Mouse (Mus musculus) heart, adult 18-20 months (tissue): Measurements from ENCODE around the gene Rhox11. TPM values are rescaled to one million over a fixed set of nuclear protein-coding genes. Genes with fewer than 3 reads are reported as not detected.
"Not testable (repeated sequence)": the region's sequence is repeated elsewhere in the genome, so short reads cannot be mapped to it uniquely, and the experiment has no call there.

Experiments
- DNase-seq, 2 experiments: peaks; one replicate each; pipeline ENCODE4 v3.0.0; 2021 to 2022; ENCODE audit warnings: mixed read lengths in 1 of 2
- long read RNA-seq, 2 experiments: library from polyadenylated mRNA; stranded (forward); transcript quantifications; one replicate each; pipeline ENCODE4 v2.0.0; 2021
- total RNA-seq, 2 experiments: library from RNA; stranded (reverse); gene quantifications; 2 replicates each; pipeline ENCODE4 v1.2.3; 2021

The Rhox11 gene
- not detected for total RNA-seq
- long read RNA-seq, experiment 1, result 0 reads
- long read RNA-seq, experiment 2, result 0 reads

DNA sequence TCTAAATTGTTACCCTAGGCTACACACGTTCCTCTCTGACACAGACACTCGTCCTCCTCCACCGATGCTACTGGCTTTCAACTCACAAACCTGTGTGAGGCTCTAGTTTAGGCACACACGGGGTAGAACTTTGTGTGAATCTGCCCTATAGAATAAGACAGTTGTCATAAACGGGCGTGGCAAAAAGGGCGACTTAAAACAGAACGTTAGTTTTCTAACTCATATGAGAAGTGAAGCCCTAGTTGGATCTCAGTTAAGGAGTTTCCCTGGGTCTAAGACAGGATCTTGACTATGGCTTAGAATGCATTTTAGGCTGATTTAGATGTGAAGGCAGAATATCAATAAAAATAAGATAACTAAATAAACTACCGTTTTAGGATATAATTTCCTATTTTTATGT is at the start of gene Rhox11:
TSS of gene Rhox11 (minus strand) at position 101 of the 400 bp plus-strand sequence.
- no peak for DNase-seq

DNA sequence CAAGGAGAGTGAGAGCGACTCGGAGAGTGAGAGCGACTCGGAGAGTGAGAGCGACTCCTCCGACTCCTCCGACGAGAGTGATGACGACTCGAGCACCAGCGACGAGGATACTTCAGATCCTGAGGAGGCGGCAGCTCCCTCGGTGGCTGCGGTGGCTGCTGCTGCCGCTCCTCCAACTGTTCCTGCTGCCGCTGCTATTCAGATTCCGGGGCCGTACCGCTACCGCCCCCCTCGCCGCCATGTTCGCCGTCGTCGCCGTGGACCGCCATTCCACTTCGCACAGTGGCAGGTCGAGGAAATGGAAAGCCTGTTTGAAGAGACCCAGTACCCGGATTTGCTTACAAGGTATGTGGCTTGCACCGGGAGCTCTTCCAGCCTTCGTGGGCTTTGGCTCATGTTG is 36.5 kb upstream of the Rhox11 start:
- DNase-seq, result no peak

DNA sequence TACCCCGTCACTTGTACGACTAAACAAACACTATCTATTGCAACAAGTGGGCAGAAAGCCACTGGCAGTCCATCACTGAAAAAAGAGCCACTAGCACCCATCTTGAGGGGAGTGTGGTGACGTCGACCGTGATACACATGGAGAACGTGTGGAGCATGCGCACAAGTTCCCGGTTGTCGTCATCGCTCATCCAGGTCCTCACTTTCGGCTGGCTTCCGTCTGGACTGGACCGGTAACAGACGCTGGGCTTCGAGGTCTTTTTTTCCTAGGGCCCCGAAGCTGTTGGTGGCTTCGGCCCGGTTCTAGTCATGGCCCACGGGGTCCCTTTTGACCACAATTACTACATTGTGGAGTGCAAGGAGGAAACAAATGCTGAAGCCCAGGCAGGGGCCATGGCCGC is 36.0 kb upstream of the Rhox11 start, which contains the start of gene Rhox13:
TSS of gene Rhox13 (plus strand) at position 238 of the 400 bp plus-strand sequence.
- no peak for DNase-seq

DNA sequence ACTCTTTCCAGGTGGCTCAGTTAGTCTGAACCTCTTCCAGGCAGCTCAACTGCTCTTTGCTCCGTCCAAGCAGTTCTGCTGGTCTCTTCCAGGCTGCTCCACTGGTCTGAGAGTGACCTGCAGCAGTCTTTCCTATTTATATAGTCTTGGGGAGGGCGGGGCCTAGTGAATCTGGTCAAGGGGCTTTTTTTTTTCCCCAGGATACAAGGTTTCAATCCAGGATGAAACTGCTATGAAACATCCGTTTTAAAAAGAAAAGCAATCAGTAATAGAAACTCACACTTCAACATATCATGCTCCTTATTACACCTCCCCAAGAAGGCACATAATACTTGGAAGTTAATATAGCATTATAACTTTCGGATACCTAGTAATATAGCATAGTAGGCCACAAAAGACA is 25.9 kb upstream of the Rhox11 start, which contains the start of gene Rhox12:
TSS of gene Rhox12 (minus strand) at position 101 of the 400 bp plus-strand sequence.
- DNase-seq, result no peak

DNA sequence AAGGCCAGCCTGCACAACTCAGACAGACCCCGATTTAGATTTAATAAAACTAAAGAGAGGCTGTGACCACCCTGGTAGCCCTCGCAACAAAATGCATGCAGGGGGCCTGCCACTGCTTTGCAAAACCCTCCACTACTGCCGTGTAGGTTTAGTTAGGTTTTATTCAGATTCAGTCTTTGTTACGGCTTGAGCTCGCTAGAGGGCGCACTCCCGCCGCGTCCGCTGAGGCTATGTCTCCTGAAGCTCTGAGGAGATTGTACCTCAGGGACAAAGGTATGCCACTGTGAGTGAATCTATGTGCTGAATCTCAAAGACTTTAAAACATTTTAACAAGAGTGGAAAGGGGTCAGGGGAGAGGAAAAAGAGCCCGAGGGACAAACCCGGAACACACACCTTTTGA is 715 bp downstream of the Rhox11 start:
- peak; percentile 1 to 44 for DNase-seq

DNA sequence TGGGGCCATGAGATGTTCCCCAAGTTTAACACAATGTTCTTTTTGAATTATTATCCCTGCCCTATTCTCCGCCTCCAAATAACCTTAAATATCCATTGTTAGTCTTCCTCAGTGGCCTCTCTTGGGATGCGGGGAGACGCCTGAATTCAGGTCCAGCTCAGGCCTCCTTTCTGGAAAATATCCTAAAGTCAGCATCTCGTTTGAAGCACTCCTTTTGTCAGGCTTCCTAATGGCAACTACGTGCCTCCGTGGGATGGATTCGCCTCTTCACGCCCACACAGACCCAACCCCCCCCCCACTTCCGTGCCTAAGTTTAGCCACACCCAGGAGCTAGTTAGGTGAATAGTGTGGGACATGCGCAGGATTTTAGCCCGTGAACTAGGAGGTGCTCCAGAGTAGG is 18.8 kb downstream of the Rhox11 start, which contains the start of gene Rhox10:
TSS of gene Rhox10 (plus strand) at position 301 of the 400 bp plus-strand sequence.
- DNase-seq, result no peak

DNA sequence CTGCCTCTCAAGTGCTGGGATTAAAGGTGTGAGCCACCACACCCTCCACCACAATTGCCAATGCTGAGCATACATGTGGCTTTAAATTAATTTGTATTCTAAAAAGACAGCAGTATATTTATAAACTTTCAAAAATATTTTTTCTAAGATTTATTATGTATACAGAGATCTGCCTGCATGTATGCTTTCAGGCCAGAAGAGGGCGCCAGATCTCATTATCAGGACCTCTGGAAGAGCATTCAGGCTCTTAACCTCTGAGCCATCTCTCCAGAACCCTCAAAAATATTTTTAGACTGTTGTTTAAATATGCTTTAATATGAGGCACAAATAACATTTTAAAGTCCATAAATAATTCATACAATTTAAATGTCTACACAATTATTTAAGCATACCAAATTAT is 23.4 kb downstream of the Rhox11 start:
- no peak for DNase-seq

DNA sequence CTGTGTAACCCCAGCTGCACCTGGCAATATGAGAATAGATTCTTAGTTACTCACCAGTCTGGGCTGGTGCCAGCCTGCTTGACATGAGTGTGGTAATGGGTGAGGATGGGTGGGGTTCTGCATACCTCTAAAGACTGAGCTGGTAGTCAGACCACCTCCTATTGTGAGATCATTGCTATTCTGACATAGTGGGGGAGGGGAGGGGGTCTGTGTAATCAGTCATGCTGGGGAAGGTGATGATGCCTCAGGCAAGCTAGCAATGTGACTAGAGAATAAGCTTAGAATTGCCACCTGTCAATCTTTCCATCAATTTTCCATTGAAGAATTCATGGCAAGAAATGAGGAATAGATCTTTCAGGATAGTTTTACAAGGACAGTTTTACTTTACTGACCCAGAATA is 41.9 kb downstream of the Rhox11 start, which contains the start of gene Btg1-ps2:
TSS of gene Btg1-ps2 (minus strand) at position 101 of the 400 bp plus-strand sequence.
- not testable (repeated sequence) for DNase-seq

DNA sequence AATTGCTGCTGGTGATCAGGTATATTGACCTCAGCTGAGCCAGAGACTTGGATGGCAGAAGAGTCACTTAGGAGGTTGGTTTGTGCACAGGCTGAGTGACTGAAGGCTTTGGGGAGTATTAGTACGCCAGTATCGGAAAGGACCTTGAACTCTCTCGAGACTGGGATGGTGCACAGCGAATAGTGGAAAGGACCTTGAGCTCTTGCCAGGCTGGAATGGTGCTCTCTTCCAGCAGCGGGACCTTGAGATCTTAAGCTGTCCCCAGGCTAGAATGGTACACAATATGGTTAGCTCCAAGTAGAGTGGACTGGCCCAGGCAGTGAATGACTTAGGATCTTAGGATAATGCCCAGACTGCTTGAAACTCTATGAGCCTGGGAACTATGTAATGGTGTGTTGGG is 45.3 kb downstream of the Rhox11 start:
- DNase-seq, result no peak

DNA sequence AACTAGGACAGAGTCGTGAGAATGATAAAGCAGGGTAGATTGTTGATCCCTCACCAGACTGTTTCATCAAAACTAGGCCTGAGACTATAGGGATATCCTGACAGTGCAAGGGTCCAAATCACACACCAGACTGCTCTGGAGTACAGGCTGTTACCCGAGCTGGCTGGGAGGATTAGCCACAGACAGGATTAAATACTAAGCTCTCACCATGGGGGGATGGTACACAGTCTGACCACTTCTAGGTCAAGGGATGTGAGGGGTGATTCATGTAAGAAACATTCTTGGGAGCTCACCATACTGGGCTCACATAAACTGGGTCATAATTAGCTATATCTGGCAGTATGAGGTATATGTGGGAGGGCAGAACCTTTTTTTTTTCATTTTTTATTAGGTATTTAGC is 51.1 kb downstream of the Rhox11 start:
- DNase-seq, result no peak

Other genes starting within 250 kb of the Rhox11 start
- not detected for gene Rhox8, start 206.2 kb downstream of the Rhox11 start, total RNA-seq
- not detected for gene Rhox7b, start 187.9 kb downstream of the Rhox11 start, total RNA-seq
- gene Rhox9, start 183.4 kb downstream of the Rhox11 start, total RNA-seq, result not detected
- not detected for gene Btg1-ps1, start 66.3 kb downstream of the Rhox11 start, total RNA-seq
- not detected for gene Btg1-ps2, start 42.0 kb downstream of the Rhox11 start, total RNA-seq
- not detected for gene Rhox10, start 18.7 kb downstream of the Rhox11 start, total RNA-seq
- gene Rhox12, start 25.8 kb upstream of the Rhox11 start, total RNA-seq, result not detected
- not detected for gene Rhox13, start 36.1 kb upstream of the Rhox11 start, total RNA-seq
- gene Zbtb33, start 104.7 kb upstream of the Rhox11 start, total RNA-seq, result 10 to 100 TPM in 1 of 2 experiments, 1 to 10 TPM in 1; 9.4 to 11.5 TPM
- gene Tmem255a, start 167.3 kb upstream of the Rhox11 start, total RNA-seq, result 1 to 10 TPM; 1.0 to 1.5 TPM
- gene Atp1b4, start 231.0 kb upstream of the Rhox11 start, total RNA-seq, result not detected